Mouse (Mus musculus) heart, adult 10 weeks (tissue): ENCODE results near the gene Pum3. TPM values are rescaled to one million over a fixed set of nuclear protein-coding genes. Genes with fewer than 3 reads are reported as not detected.

Experiments
- polyA plus RNA-seq: library from polyadenylated mRNA; stranded (reverse); fragments of 350-450 nt; fragmentation: Illumina TruSeq; extraction: RNeasy Lipid Tissue Mini Kit (QIAGEN cat#74804); gene quantifications from one replicate; pipeline ENCODE4 v1.2.3, GENCODE M21; 2014; ENCODE audit warnings: low read depth, low replicate concordance

The Pum3 gene
- 35.0 TPM for polyA plus RNA-seq

DNA sequence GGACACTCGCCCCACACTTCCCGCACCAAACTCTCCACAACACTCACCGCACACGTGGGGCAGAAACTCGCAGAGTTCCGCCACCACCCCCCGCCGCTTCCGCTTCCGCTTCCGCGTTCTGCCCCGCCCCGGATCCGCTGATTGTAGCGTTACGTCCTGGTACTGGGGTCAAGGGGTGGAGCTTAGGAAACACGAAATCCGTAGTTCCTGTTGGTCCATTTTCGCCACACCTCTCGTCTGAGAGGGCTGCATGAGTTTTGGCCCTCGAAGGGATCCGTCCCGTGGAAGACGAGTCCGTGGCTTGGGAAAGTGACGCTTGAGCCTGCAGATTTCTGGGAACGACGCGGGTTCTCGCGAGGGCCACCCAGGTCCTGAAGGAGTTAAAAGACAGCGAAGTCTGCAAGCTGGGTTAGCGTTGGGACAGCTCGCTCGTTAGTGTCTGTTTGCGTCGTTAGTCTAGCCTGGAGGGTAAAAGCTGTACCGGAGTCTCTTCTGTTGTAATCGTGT is at the start of gene Pum3:
Pum3 (minus strand) TSS at position 81 of the 507 bp plus-strand sequence.

Other genes starting within 250 kb of the Pum3 start
- 151 TPM for gene Vldlr, start 213.3 kb downstream of the Pum3 start, polyA plus RNA-seq
- 11.4 TPM for gene Kcnv2, start 107.2 kb downstream of the Pum3 start, polyA plus RNA-seq